Mouse (Mus musculus) kidney, adult 2 months (tissue): ENCODE measurements at regions not wholly inside any gene's neighbourhood (a gene's known extent, or its start where the extent isn't known, plus 50 kb on each side); places are given as distances from the start of the nearest gene placed in this dataset.
A peak's percentile ranks its signal among the peaks of the same experiment; 100 is the strongest.

Source experiments
- DNase-seq: peaks from one replicate; pipeline ENCODE4 v3.0.0; 2021
- H3K27ac ChIP-seq: fragments of 200-500 bp; 2 replicates; pipeline ENCODE4 v1.5.1; 2012; ENCODE audit warnings: low read depth, low read length, control low read depth, inconsistent platforms; ENCODE audit not compliant: insufficient read depth
- H3K27me3 ChIP-seq: fragments of 200-500 bp; replicated peaks from 2 replicates; pipeline ENCODE4 v1.6.1; 2012; ENCODE audit warnings: mild to moderate bottlenecking, moderate library complexity, low read length, inconsistent platforms; ENCODE audit not compliant: control insufficient read depth, insufficient read depth
- H3K36me3 ChIP-seq: fragments of 200-500 bp; 2 replicates; pipeline ENCODE4 v1.6.1; 2012; ENCODE audit warnings: mild to moderate bottlenecking, moderate library complexity, low read length, inconsistent platforms; ENCODE audit not compliant: control insufficient read depth, insufficient read depth
- H3K4me1 ChIP-seq: fragments of 200-500 bp; 2 replicates; pipeline ENCODE4 v1.6.1; 2011; ENCODE audit warnings: low read length; ENCODE audit not compliant: control insufficient read depth, insufficient read depth
- H3K4me3 ChIP-seq: fragments of 200-500 bp; 2 replicates; pipeline ENCODE4 v1.5.1; 2011; ENCODE audit warnings: mild to moderate bottlenecking, low read depth, low read length, control low read depth; ENCODE audit not compliant: insufficient read depth
- CTCF ChIP-seq: fragments of 200-500 bp; conservative IDR thresholded peaks from 2 replicates; pipeline ENCODE4 v1.5.1; 2011; ENCODE audit warnings: low read depth, mild to moderate bottlenecking, control low read depth, low read length, moderate library complexity, mixed read lengths; ENCODE audit not compliant: insufficient read depth, insufficient read length
- POLR2A ChIP-seq: fragments of 200-500 bp; IDR thresholded peaks from one replicate; pipeline ENCODE4 v1.6.1; 2011; ENCODE audit warnings: low read depth, low read length, control low read depth
- WGBS: fragments of 180-500 bp; shearing (Covaris S2); methylation state at CpG from one replicate; pipeline ENCODE4 v1.1.7; 2018; 5-methylcytosine and 5-hydroxymethylcytosine counted together

DNA sequence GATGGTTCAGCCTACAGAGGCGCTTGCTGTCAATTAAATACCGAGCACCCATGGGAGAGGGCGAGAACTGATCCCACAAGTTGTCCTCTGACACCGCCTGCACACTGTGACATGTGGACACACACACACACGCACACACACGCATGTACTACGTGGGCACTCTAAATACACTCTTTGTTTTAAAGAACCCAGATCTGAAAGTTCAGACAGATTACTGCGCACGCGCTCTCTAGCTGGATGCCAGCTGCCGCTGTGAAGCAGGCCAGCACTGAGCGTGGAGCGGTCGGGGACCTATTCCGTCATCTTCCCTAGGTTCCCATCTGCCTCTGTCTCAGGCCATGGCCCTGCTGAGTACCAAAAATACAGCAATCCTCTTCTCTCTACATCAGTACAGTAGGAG is 83.2 kb downstream of the Bbs10 start:
- no peak overlapping the region for H3K4me3 ChIP-seq
- WGBS: 87% methylated on average over 15 of the region's 15 CpGs
- H3K27me3 ChIP-seq: no peaks in the 10 kb centered on the region
- TF ChIP-seq POLR2A (no peak), CTCF (no peak)
- DNase-seq: no peak
- no peaks in the 10 kb centered on the region for H3K36me3 ChIP-seq
- H3K27ac ChIP-seq: no peak overlapping the region
- H3K4me1 ChIP-seq: no peaks in the 10 kb centered on the region; the same call in 1 of the 2 replicates

- Histone ChIP-seq H3K4me1 (no peaks in the 10 kb centered on the region; the same call in 1 of the 2 replicates), H3K27ac (no peak overlapping the region), H3K36me3 (no peaks in the 10 kb centered on the region), H3K27me3 (no peaks in the 10 kb centered on the region), H3K4me3 (no peak overlapping the region)
- TF ChIP-seq CTCF: no peak
- no peak for TF ChIP-seq POLR2A
- DNase-seq: no peak
- WGBS: 64% methylated on average over 4 of the region's 4 CpGs
Measured at GRCm38 (mm10) chr10:111382206-111382930, 83.9 kb downstream of the Bbs10 start.

GRCm38 (mm10) chr10:111385561-111385960 is 87.1 kb downstream of the Bbs10 start:
- Histone ChIP-seq H3K4me1 (0 out of 2 replicates have a peak, but pooled peaks cover 3% of the 10 kb centered on the region), H3K27me3 (no peaks in the 10 kb centered on the region), H3K36me3 (no peaks in the 10 kb centered on the region), H3K4me3 (no peak overlapping the region), H3K27ac (no peak overlapping the region)
- WGBS: 91% methylated on average over 9 of the region's 9 CpGs
- no peak for DNase-seq
- TF ChIP-seq POLR2A (no peak), CTCF (no peak)

GRCm38 (mm10) chr10:111387869-111388538 is 85.0 kb upstream of the Nap1l1 start:
- 71% methylated on average over 18 of the region's 18 CpGs for WGBS
- TF ChIP-seq CTCF (no peak), POLR2A (no peak)
- Histone ChIP-seq H3K4me3 (no peak overlapping the region), H3K4me1 (0 out of 2 replicates have a peak, but pooled peaks cover 3% of the 10 kb centered on the region), H3K27me3 (no peaks in the 10 kb centered on the region), H3K36me3 (no peaks in the 10 kb centered on the region), H3K27ac (no peak overlapping the region)
- DNase-seq: no peak

- Histone ChIP-seq H3K27ac (no peak overlapping the region), H3K4me1 (0 out of 2 replicates have a peak, but pooled peaks cover 3% of the 10 kb centered on the region), H3K4me3 (no peak overlapping the region), H3K36me3 (no peaks in the 10 kb centered on the region), H3K27me3 (no peaks in the 10 kb centered on the region)
- DNase-seq: no peak
- TF ChIP-seq CTCF (no peak), POLR2A (no peak)
- 83% methylated on average over 12 of the region's 12 CpGs for WGBS
Measured at GRCm38 (mm10) chr10:111388545-111389320, 84.3 kb upstream of the Nap1l1 start.

GRCm38 (mm10) chr10:111389890-111390289 is 83.1 kb upstream of the Nap1l1 start:
- no peaks in the 10 kb centered on the region for H3K36me3 ChIP-seq
- H3K27me3 ChIP-seq: no peaks in the 10 kb centered on the region
- no peak overlapping the region for H3K4me3 ChIP-seq
- 0 out of 2 replicates have a peak, but pooled peaks cover 3% of the 10 kb centered on the region for H3K4me1 ChIP-seq
- 32% methylated on average over 9 of the region's 9 CpGs for WGBS
- H3K27ac ChIP-seq: no peak overlapping the region
- TF ChIP-seq POLR2A (no peak), CTCF (no peak)
- peak; percentile 78 for DNase-seq

GRCm38 (mm10) chr10:111394421-111394820 is 78.6 kb upstream of the Nap1l1 start:
- Histone ChIP-seq H3K4me1 (0 out of 2 replicates have a peak, but pooled peaks cover 3% of the 10 kb centered on the region), H3K4me3 (no peak overlapping the region), H3K36me3 (no peaks in the 10 kb centered on the region), H3K27me3 (no peaks in the 10 kb centered on the region), H3K27ac (no peak overlapping the region)
- no peak for DNase-seq
- no peak for TF ChIP-seq CTCF
- TF ChIP-seq POLR2A: no peak
- 91% methylated on average over 9 of the region's 9 CpGs for WGBS
